Mouse (Mus musculus) c-Kit-positive CD71-positive TER-119-negative erythroid progenitor cells, embryonic 14.5 days (primary cell): Measurements from ENCODE around the gene Tefm.
"Not testable (repeated sequence)": the region's sequence is repeated elsewhere in the genome, so short reads cannot be mapped to it uniquely, and the experiment has no call there.

Experiments used
- DNase-seq: peaks from one replicate; pipeline ENCODE4 v3.0.0-alpha.2; 2013; ENCODE audit warnings: low read depth

Gene Tefm

DNA sequence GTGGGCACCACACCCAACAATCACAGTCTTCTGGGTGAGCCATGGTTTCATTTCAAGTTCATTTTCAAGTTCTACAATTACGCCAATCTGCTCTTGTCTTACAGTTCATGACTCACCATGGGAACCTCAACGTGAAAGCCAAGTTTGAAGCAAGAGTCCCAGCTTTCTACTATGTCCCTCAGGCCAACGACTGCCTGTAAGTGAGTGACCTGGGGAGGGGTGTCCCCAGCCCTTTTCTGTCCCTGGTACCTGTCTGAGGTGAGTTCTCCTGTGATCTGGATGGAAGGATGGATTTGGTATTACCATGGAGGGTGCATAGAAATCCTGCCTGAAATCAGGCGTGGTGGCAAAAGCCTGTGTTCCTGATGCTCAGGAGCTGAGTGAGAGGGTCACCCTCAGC lies 14.9 kb upstream of the Tefm start:
- no peak for DNase-seq

DNA sequence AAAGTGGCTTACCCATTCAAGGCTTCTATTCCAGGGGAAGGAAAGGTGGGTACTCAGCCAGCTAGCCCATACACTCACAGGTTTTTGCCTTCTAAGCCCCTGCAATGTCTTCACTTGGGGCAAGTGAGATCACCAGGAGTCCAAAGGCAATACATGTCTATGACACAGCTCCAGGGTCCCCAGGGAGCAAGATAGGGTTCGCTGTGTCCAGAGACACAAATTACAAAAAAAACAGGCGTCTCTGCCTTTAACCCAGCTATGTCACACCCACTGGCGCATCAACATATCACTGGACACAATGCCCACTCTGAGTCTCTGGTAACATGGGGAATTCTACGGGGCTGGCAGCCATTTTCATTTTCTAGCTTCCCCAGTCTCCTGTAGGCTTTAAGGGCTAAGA lies 14.0 kb upstream of the Tefm start:
- no peak for DNase-seq

DNA sequence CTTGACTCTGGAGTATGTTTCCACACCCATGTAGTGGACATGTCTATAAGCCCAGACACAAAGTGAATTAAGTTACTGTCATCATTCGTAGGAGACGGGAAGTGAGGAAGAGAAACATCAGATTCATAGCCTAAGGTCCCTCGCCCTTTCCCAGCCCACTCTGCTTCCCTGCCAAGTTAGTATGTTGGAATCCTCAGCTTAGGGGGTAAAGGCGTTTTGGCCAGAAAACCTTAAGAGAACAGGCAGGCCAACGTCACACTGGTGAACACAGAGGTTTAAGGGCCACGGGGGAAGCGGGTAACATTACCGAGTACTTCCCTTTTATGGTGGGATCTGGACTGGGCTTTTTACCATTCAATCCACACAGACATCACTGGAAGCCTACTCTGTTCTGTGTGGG lies 13.6 kb upstream of the Tefm start:
- DNase-seq = no peak

DNA sequence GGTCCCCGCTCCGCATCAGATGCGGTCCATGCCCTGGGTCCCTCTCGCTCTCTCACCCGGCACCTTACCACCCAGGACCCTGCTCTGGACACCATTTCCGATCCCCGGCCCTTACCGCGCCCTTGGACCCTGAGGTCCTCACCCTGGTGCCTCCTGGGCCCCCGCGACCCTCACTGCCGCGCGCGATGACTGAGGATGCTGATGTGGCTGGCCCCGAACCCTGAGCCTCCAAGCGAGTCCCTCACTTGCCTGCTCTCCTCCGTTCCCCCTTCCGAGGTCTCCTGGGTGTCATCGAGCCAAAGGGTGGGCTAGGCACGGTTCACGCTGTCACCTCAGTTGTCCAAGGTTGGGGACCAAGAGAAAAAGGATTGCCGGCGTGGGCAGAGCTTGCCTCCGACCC lies 12.5 kb upstream of the Tefm start:
- no peak for DNase-seq

DNA sequence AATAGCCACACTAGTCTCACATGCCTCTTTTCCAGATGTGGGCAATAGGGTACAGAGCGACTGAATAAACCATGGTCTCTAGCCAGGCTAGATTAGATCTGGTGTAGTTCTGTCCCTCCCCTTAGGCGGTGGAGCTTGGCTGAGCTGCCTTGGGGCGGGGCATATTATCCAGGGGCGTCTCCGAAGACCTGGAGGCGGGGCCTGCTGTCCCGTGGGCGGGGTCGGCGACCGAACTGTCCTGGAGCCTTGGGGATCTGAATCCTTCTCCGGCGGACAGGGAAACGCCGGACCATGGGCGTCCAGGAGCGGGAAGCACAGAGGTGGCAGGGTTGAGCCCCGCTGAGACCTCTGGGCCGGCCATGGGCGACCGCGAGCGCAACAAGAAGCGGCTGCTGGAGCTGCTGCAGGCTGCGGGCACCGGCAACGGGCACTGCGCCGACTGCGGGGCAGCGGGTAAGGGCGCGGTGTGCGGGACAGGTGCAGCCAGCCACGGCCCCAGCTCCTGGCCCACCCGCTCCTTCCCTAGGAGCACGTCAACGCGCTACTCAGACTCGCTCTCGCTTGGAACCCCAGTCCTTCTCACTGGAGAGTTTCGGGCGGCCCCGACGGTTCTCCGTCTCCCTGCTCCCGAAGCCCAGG lies 12.0 kb upstream of the Tefm start, which contains the start of gene Adap2:
TSS of gene Adap2 (plus strand) at position 249 of the 639 bp plus-strand sequence.
- peak; percentile 79 for DNase-seq

DNA sequence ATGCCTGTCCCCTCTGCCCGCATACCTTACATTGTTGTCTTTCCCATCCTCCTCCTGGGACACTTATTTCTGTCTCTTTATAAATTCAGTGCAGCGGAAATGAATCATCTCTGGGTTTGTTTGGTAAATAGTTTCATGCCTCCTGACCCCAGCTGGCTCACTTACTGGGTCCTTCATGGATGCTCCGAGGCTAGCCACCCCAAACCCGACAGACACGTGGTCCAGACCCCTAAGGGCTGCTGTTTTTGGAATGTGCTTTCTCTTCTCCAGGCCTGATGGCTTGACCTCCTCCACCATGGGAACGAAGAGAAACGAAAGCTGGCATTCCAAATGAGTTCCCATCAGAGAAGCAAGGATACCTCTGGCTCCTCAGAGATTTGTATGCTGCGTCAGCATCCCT lies 10.4 kb upstream of the Tefm start:
- no peak for DNase-seq

DNA sequence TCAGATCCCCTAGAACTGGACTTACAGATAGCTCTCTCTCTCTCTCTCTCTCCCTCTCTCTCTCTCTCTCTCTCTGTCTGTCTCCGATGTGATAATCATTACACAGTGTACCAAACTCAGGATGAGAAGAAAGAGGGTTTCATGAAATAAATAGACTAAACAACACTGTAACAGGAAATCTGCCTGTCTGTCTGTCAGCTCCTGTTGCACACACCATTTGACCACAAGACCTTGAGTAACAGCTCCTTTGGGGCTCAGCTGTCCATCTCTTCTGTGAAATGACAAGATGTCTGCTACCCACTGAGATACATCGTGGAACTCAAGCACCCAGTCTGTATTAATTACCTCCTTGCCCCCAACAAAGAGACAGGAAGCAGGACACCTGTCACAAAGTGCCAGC lies 9.6 kb upstream of the Tefm start:
- DNase-seq = no peak

DNA sequence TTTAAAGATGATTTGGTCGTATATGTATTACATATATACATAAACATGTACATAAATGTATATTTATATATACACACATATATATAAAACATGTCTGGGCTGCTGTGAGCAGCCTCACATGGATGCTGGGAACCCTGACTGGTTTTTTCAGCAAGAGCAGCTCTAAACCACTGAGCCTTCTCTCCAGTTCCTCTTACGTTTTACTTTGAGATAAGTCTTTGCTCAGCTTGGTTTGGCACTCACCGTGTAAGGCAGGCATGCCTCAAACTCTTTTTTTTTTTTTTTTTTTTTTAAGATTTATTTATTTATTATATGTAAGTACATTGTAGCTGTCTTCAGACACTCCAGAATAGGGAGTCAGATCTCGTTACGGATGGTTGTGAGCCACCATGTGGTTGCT lies 8.6 kb upstream of the Tefm start:
- no peak for DNase-seq

DNA sequence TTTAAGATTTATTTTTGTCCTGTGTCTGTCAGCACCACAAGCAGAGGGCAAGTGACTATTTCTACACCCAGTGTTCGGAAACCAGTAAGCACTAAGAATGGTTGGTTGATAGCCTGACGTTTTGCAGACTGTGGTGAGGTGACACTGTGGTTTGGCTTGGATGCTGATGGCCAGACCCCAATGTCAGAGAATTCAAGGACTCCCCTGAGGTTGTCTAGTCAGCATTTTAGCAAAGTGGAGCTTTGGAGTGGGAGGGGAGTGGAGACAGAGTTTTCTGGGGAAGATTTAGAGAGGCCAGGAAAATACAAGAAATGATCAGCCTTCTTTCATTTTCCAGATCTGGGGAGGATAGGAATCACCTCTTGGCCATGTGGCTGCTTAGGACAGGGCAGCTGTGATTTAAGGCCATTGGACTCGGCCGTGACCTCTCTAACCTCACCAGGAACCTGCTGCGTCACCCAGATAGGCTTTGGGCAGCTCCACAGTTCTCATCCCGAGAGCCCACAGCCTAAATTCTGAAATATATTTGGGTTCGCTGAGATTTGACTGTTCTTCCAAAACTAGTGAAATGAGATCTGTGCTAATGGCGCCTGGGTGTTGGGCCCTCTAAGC lies 7.5 kb upstream of the Tefm start:
- DNase-seq = no peak

DNA sequence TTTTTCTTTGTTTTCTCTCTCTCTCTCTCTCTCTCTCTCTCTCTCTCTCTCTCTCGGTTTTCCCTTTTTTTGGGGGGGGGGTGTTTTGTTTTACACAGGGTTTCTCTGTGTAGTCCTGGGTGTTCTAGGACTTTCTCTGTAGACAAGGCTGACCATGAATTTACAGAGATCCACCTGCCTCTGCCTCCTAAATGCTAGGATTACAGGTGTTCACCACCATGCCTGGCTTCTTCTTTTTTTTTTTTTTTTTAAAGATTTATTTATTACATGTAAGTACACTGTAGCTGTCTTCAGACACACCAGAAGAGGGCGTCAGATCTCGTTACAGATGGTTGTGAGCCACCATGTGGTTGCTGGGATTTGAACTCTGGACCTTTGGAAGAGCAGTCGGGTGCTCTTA lies 7.0 kb upstream of the Tefm start:
- not testable (repeated sequence) for DNase-seq

DNA sequence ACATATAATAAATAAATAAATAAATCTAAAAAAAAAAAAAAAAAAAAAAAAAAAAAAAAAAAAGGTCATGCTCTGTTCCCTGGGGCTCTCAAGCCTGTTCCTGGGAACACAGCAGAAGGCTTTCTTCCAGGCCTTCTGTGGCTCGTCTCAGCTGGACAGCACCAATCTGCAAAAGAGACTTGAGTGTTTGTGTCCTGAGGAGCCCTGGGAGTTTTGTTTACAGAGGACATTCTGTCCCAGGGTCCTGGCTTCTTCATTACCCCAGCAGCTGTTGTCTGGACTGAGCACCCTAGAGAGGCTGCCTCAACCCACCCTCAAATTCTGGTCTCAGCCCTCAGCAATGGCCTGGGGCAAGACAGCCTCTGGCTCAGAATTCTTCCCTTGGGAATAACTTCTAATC lies 6.3 kb upstream of the Tefm start:
- no peak for DNase-seq

DNA sequence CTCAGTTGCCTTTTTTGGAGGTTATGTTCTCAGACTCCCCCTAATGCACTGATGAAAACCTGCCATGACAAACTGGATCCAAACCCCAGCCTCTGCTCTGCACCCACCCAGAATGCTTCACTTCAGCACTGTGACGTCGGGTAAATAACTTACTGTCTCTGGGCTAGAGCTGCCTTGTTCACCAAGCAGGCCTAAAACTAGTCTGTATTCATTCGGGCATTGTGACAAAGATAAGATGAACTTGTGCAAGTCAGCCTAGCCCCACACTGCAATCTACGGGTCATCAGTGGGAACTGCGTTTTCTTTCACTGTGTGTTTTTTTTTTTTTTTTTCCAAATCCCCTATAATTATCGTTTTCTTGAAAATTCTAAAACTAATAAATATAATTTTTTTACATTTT lies 5.8 kb upstream of the Tefm start:
- no peak for DNase-seq

DNA sequence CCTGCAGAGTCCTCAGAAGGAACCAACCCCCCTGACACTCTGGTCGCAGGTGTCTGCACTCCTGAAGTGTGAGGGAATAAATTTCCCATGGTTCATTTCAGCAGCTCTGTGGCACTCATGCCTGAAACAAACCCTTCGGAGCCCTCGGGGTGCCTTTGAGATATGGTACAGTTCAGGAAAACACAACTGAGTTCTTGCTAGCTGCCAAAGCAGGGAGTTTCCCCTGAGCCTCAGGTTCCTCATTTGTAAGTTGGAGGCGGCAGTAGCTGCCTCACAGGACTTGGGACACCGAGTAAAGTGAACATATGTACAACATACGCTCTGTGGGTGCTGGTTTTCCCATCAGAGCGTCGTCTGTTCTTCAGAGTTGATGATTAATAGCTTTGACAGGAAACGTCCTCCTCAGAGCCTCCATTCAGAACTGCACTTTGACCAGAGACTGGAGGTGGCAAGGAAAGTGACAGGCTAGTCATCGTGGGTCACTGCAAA lies 3.9 kb upstream of the Tefm start:
- DNase-seq = no peak

DNA sequence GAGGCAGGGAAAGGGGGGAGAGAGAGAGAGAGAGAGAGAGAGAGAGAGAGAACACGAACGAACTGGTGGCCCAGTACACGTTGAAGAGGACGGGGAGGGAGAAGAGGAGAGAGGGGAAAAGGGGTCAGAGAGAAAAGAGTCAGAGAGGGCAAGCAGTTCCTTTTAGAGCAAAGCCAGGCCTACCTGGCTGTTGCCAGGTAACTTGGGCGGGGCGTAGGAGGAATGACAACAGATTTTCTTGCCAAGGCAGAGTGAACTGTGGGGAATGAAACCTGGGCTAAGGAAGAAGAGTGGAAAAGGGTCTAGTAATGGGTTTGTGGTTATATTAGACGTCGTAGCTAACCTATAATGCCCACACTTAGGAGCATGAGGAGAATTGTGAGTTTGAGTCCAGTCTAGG lies 897 bp upstream of the Tefm start:
- no peak for DNase-seq

DNA sequence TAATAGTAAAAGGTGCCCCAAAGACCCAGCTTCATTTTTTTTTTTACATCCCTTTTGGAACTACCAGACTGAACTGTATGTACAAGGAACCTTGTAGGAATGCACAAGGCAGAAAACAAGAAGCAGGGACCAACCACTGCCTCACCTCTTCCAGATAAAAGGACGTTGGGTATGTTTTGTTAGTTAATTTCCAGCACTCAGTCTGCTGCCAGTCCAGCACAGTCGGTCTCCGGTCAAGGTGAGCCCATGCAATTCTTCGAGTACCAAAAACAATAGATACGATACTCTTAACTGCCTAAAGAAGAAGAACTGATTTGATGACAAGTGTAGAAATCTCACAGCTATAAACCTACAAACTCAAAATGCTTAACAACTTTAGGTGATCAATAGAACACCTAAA lies 4.2 kb downstream of the Tefm start:
- no peak for DNase-seq

DNA sequence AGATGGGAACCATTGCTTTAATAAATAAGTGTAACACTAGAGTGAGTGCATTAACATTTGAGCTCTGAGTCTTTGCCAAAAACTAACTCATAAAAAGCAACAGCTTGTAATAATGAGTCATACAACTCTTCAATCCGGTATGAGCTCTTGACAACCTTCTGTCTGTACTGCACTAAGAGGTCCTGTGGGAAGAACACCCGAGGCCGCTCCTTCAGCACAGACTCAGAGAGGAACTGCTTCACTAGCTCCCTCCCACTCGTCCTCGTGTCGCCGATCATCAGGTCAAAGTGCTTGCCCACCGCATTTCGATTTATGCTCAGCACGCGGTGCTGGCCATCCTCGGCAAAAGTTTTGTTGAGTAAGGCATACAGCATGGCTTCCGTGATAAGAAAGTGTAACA lies 5.2 kb downstream of the Tefm start:
- DNase-seq = no peak

DNA sequence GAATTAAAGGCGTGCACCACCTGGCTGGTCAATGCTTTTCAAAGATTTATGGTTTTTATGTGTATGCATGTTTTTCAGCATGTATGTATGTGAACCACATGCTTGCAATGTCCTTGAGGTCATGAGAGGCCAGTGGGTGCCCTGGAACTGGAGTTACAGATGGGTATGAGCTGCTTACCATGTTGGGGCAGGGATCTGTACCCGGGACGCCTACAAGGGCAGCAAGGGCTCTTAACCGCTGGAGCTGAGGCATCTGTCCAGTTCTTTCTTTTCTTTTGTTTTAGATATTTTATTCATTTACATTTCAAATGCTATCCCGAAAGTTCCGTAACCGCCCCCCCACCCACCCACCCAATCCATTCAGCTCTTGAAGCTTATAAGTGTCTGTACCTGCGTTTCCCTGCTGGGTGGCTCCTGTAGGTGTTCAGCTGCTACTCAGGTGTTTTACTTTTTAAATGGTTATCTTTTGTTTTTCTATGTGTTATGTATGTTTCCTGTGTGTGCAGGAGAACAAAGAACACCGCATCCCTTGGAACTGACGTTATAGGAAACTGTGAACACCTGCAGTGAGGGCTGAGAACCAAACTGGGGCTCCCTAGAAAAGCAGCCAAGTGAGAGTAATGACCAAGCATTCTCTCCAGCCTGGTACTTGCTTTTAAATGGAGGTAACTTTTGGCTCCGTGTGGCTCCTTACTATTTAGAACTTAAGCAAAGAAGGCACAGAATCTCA lies 5.9 kb downstream of the Tefm start:
- DNase-seq = no peak

DNA sequence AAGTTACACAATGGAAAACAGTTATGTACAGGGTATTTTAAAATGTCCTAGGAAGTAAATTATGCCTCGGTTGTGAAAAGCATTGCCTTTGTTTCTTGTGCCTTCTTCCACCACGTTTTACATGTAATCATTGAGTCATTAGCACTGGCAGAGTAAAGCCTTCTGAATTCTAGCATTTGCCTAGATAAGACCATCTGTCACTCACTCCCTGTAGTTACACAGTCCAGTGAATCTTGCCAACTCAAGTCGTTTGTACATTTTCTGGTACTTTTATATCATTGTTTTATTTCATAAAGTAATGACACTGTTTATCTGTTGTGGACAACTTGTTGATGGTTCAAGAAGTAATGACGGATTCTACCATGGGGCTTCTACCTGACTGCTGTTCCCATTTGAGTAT lies 7.2 kb downstream of the Tefm start:
- DNase-seq = no peak

DNA sequence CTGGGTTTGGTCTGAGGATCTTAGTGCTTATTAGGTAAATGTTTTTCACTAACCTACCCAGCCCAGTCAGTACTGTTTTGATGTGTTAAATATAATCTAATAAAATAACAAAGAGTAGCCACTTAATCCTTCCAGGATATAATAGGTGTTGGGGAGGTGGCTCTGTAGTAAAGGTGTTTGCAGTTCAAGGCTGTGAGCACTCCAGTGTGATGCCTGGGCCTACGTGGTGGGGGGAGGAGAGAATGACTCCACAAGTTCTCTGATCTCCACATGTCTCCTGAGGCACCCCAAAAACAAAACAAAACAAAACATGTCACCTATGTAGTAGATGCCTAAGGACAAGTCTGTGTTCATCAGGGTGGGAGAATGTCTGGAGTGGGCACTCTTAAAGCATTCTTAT lies 9.9 kb downstream of the Tefm start:
- no peak for DNase-seq

DNA sequence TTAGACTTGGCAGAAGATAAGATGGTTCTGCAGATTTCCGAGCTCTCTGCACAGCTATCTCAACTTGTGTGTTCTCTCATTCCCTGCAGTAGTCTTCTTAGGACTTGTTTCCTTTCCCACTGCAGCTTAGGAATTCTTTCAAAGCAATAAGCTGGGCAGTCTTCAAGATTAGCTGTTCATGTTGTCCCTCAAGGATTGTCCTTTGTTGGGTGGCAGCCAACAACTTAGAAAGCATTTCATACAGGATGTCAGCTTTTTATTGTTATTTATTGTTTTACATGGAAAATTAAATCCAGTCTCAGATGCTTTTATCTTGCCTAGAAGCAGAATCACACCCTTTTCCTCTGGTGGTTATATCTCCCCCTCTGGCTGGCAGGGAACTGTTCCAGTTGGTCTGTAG lies 25.6 kb downstream of the Tefm start:
- no peak for DNase-seq

DNA sequence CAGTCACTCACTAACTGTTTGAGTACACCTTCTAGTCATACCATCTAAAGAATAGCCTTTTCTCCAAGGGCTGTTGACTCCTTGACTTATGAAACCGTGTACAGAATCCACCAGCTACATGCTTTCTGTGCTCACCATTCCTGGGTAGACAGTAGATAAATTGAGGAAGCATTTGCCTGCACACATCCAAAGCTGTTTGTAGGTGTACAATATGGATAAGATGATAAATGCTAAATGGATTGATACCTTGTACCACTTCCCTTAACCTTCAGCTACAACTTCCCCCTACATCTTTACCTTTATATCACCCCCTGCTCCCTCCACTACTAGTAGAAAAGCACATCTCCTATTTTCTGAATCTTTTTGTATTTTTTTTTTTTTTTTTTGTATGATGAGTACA lies 37.6 kb downstream of the Tefm start:
- no peak for DNase-seq

DNA sequence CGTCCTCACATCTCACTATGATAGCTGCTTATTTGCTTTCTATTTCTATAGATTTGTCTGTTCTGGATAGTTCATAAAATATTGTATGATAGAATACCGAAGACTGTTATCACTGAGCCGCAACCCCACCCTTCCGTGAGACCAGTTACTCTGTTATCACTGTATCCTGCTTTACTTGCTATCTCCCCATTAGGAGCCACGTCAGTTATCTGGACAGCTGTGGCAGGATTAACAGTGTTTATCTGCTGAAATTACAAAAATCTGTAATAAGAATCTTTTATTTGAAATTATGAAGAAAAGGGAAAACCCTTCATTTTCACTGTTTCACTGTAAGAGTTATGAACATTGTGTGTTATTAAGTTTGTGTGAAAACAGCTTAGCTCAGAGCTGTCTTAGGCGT lies 40.7 kb downstream of the Tefm start:
- DNase-seq = no peak

DNA sequence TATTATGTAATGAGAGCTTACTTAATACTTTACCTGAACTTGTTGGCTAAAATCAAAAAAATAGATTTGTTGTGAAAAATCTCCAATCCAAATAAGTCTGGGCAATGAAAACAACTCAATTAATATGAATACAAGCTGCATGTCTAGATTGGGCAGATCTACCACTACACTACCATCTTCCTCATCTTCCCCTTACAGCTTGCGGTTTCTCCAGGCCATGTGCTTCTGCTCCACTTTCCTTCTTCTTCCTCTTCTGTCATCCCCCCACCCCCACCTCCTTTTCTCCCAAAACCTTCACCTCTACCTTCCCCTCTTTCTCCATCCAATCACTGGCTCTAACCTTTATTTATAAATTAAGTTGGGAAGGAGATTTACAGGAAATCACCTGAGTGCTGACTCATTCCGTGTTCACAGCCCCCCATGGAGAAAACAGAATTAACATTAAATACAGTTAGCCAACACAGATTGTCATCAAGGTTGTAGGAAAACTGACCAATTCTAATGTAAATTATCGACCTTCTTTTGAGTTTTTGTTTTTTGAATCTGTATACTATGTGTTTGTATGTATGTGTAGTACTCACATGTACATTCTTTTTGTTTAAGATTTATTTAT lies 43.4 kb downstream of the Tefm start:
- DNase-seq = no peak
